26 mouse cellular contexts compared by ENCODE assay signal in genomic region chr1:42468365-42468764, GRCm38 (mm10).
A peak's percentile ranks its signal among the peaks of the same experiment; 100 is the strongest.
DNase-seq lines count a peak whose midpoint lies in the region; ATAC-seq lines count a peak whose summit lies in the region.
"Had no signal": no experiment of that assay in that cellular context is flagged by ENCODE, and none has a peak within 500 bp of the region (broad histone marks: within the 10 kb centered on the region; RNA-seq: fewer than 3 reads in every experiment).

No protein-coding gene starts in this region.

- no peaks in the 10 kb centered on the region for H3K27me3 ChIP-seq in forebrain, embryonic 15.5 days
- H3K27me3 ChIP-seq: embryonic facial prominence, embryonic 15.5 days; forebrain, embryonic 13.5 days; heart, embryonic 13.5 days; limb, embryonic 15.5 days; liver, embryonic 13.5 days had no signal

- no peaks in the 10 kb centered on the region for H3K36me3 ChIP-seq in forebrain, embryonic 15.5 days
- H3K36me3 ChIP-seq: embryonic facial prominence, embryonic 15.5 days; heart, embryonic 13.5 days; limb, embryonic 10.5 days; limb, embryonic 15.5 days; liver, embryonic 13.5 days had no signal

- DNase-seq in kidney, adult 18-20 months, result peak; percentile 56
- peak; percentile 89 for DNase-seq in kidney, adult 9 months
- peak; percentile 36 for DNase-seq in kidney, postnatal 10 days
- peak; percentile 7 for DNase-seq in mesoderm, embryonic 11.5 days (ENCODE audit: low read depth, low spot score)
- no peak for DNase-seq in left cerebral cortex, postnatal 25 days (ENCODE audit: low spot score in 2 of 2)
- DNase-seq in right cerebral cortex, postnatal 36 days (ENCODE audit: low spot score in 2 of 2), result no peak
- DNase-seq: adrenal gland, postnatal 10 days; B cell, adult 2 months; cerebellum, adult 8-10 months; cerebellum, postnatal 36 days; gastrocnemius, postnatal 14 days; heart, postnatal 10 days; layer of hippocampus, postnatal 36 days; liver, embryonic 13.5 days; lung, adult 18-20 months; midbrain, embryonic 14.5 days; thymus, postnatal 14 days had no signal

- no peak overlapping the region for H3K4me3 ChIP-seq in forebrain, embryonic 15.5 days
- H3K4me3 ChIP-seq: embryonic facial prominence, embryonic 15.5 days; forebrain, embryonic 13.5 days; heart, embryonic 13.5 days; limb, embryonic 10.5 days; limb, embryonic 15.5 days; liver, embryonic 13.5 days had no signal

- 92% methylated on average over 3 of the region's 3 CpGs for WGBS in forebrain, embryonic 15.5 days

- peaks cover 17% of the 10 kb centered on the region for H3K4me1 ChIP-seq in forebrain, embryonic 15.5 days
- H3K4me1 ChIP-seq: embryonic facial prominence, embryonic 15.5 days; heart, embryonic 13.5 days; limb, embryonic 15.5 days had no signal

- intact Hi-C loops in left cerebral cortex, postnatal 25 days (cut with DNase I), result no loop called here

- no peaks in the 10 kb centered on the region for H3K9me3 ChIP-seq in forebrain, embryonic 15.5 days
- H3K9me3 ChIP-seq: embryonic facial prominence, embryonic 15.5 days; forebrain, embryonic 13.5 days; heart, embryonic 13.5 days; limb, embryonic 10.5 days; limb, embryonic 15.5 days; liver, embryonic 13.5 days had no signal

- H3K4me2 ChIP-seq in forebrain, embryonic 15.5 days (replicated peaks), result no peak overlapping the region
- H3K4me2 ChIP-seq: embryonic facial prominence, embryonic 15.5 days; forebrain, embryonic 13.5 days; heart, embryonic 13.5 days; hindbrain, embryonic 14.5 days; limb, embryonic 15.5 days; liver, embryonic 13.5 days had no signal

- H3K27ac ChIP-seq in forebrain, embryonic 15.5 days (replicated peaks), result no peak overlapping the region
- H3K27ac ChIP-seq: embryonic facial prominence, embryonic 15.5 days; forebrain, embryonic 13.5 days; heart, embryonic 13.5 days; hindbrain, embryonic 14.5 days; limb, embryonic 10.5 days; limb, embryonic 15.5 days; liver, embryonic 13.5 days; macrophage had no signal

- H3K9ac ChIP-seq in forebrain, embryonic 15.5 days (replicated peaks), result no peak overlapping the region
- H3K9ac ChIP-seq: embryonic facial prominence, embryonic 15.5 days; forebrain, embryonic 13.5 days; heart, embryonic 13.5 days; hindbrain, embryonic 14.5 days; limb, embryonic 15.5 days; liver, embryonic 13.5 days had no signal

- no peak for ATAC-seq in forebrain, embryonic 15.5 days (replicated peaks)
- ATAC-seq: forebrain, embryonic 13.5 days; lung, postnatal 0 days had no signal

Comparison
In these comparisons a context has a peak if more than half of its experiments do, and no peak if none do; other contexts are left out.
1. DNase-seq: peak in kidney, adult 18-20 months (single experiment), kidney, adult 9 months (single experiment), kidney, postnatal 10 days (single experiment) and mesoderm, embryonic 11.5 days (single experiment); none in left cerebral cortex, postnatal 25 days (0 of 2) and right cerebral cortex, postnatal 36 days (0 of 2).